Mouse (Mus musculus) gastrocnemius, adult 18-20 months (tissue): Measurements from ENCODE around the gene Col18a1. TPM values are rescaled to one million over a fixed set of nuclear protein-coding genes. Genes with fewer than 3 reads are reported as not detected.
A peak's percentile ranks its signal among the peaks of the same experiment; 100 is the strongest.

Source experiments
- DNase-seq: peaks from one replicate; pipeline ENCODE4 v3.0.0; 2021; ENCODE audit warnings: low spot score
- total RNA-seq, 2 experiments: library from RNA; stranded (reverse); gene quantifications; 2 replicates each; pipeline ENCODE4 v1.2.3; 2021

Gene Col18a1
- total RNA-seq, 2 experiments from 2014 or later, result 5.2 to 6.6 TPM

DNA sequence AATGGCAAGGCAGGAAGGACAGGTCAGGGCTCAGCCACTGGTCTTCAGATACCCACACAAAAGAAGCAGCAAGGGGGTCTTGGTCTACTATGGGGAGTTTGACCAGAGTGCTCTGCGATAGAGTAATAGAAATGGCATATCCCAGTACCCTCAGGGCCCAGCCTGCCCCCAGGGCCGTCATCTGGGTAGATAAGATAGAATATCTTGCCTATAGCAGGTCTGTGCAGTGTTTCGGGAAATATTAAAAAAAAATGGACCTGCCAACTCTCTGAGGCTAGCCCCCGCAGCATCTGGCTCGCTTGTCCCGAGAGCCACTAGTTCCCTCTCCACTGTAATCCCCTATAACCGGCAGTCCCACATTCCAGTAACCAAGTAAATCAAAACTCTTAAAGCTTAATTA lies 97.9 kb downstream of the Col18a1 start:
- DNase-seq, result no peak

DNA sequence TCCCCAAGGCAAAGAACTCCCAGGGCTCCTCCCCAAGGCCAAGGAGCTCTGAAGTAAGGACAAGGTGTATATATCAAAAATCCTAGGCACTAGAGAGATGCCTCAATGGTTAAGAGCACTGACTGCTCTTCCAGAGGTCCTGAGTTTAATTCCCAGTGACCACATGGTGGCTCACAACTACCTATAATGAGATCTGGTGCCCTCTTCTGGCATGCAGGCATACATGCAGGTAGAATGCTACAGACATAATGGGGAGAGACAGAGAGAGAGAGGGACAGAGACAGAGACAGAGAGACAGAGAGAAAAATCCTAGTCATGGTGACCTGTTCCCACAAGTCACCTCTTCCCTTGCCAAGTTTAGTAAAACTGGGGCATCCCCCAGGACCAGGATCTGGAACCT lies 101.7 kb downstream of the Col18a1 start:
- no peak for DNase-seq

DNA sequence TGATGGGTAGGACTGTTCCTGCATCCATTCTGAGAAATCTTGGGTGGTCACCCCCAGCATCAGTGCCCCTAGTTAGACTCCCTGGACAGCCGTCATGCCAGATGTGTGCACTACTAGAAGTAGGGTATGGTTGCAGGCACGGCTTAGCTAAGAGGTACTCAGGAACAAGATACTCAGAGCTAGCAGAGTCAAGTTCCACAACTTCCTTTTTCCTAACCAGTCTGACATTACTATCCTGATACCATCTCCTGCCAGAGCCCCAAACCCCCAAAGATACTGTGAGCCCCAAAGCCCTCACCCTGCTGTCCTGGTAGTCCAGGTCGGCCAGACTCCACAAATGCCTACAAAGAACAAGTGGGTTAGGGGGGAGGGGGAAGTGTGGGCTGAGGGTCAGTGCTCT lies 102.1 kb downstream of the Col18a1 start:
- no peak for DNase-seq

DNA sequence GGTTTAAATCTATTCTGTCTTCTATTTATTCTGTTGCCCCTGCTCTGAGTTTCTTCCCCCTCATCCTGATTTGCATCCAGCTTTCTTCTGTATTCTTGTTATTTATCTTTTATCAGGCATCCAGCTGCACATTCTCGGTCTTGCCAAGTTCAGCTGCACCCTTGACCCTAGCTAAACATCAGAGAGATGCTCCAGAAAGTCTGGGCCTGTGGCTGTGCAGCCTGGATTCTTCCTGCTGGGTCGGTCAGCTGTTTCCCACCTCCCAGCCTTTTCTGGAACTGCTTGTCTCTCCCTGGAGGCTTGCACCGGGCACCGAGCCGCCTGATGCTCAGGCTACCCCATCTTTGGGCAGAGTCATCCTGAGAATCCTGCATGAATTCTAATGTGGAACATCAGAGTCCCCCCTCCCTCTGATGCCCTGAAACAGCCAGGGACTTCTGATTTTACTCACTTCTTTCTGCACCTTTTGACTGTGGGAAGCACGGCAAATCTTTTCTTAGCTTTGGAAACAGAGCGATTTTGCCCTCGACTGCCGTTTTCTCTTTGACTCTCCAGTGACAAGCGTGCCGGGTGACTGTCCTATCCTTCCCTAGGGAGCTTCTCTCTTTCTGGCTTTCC lies 103.8 kb downstream of the Col18a1 start:
- peak; percentile 5 for DNase-seq

DNA sequence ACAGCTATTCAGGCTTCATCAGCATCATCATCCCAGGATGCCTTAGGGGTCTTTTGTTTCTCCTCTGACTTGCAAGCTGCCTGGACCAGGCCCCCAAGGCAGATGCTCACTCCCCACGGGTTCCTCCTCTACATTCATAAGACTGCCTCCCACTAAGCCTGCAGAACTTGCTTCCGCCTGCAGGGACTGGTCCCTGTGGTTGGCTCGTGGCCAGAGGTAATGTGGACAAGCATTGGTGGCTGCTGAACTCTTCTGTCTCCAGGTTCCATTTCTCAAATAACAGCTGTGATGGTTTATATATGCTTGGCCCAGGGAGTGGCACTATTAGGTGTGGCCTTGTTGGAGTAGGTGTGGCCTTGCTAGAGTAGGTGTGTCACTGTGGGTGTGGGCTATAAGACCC lies 104.9 kb downstream of the Col18a1 start:
- DNase-seq, result no peak

DNA sequence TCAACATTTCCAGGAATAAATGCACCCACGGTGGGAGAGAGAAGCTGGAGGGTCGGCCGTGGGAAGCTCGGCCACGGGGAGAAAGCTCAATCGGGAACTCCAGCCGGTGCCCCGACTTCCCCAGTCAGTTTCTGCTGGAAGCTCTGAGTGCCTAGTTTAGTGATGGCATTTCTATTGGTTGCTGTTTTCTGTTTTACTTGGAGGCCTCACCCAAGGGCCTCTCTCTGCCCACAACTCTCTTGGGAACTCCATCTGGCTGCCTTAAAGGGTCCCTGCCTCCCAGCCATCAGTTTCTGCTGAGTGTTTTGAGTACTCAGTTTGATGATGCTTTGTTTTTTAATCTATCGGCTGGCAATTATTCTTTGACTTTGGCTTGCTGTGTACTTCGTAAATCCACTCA lies 109.6 kb downstream of the Col18a1 start:
- DNase-seq, result no peak

DNA sequence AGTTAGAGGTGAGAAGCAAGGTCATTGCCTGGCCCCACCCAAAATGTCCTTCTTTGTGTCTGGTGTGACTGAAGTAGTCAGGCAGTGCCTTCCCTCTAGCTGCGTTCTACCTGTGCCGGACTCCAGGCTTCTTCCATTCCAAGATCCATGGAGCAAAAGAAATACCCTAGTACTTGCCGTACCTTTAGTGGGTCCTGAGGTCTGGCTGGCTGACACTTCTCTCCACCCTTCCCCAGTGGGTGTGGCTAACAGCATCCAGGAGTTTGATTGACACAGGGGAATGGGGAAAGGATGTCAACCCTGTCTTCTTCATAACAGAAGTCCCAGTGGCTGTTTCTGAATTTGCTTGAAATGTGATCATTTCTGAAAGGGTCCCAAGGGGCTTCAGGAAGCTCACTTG lies 117.7 kb downstream of the Col18a1 start:
- DNase-seq, result no peak

DNA sequence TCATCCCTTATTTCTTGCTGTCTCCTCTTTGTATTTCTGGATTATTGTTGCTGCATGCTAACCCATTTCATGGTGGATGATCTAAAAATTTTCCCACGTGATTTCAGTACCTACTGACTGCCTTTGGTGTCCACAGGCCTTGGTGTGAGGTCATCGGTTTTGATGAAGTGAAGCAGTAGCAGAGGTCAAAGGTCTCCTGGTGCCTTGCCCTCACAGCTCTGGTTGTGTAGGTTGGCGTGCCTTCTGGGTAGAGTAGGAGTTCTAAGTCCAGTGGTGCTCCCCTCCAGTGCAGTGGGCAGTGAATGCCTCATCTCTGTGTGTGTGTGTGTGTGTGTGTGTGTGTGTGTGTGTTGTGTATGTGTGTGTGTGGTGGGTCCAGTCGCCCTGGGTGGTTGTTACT lies 118.2 kb downstream of the Col18a1 start:
- DNase-seq, result no peak

DNA sequence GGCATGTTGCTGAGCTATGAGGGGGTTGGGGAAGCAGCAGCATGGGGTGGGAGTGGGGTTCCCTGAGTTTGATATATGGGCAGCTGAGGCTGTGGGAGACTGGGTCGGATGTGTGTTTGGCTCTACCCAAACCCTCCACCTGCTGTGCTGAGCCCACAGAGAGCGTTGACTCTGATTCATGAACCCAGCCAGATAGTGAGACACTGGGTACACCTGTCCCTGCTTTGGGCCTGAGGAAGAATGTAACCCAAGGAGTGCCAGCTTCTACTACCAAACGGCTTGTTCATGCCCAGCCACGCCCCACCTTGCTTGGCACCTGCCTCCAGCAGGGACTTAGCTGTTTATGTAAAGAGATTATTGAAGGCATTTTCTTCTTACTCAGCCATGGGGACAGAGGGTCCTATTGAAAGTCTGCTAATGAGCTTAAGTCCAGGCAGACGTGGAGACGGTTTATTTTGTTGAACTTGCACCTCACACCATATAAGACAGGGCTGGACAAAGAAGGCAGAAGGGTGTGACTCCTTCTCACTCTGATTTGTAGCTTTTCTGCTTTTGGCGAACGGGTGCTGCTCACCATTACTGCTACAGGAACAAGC lies 127.7 kb downstream of the Col18a1 start:
- DNase-seq, result no peak

DNA sequence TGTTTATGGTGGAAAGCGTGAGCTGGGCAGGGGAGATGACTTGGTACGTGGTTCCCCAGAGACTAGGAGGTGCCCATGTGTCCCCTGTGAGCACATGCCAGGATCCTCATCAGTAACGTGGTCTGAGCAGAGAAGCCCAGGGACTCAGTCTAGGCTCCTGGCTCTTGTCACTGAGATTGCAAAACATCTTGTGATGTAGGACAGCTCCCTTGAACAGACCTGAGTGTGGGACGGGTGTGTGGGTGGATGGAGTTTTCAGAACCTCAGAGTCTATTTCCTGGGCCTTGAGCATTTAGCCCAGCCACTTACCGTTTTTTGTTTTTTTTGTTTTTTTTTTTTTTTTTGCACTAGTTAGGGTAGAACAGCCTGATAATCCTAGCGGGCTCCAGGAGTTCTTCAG lies 130.9 kb downstream of the Col18a1 start:
- no peak for DNase-seq

DNA sequence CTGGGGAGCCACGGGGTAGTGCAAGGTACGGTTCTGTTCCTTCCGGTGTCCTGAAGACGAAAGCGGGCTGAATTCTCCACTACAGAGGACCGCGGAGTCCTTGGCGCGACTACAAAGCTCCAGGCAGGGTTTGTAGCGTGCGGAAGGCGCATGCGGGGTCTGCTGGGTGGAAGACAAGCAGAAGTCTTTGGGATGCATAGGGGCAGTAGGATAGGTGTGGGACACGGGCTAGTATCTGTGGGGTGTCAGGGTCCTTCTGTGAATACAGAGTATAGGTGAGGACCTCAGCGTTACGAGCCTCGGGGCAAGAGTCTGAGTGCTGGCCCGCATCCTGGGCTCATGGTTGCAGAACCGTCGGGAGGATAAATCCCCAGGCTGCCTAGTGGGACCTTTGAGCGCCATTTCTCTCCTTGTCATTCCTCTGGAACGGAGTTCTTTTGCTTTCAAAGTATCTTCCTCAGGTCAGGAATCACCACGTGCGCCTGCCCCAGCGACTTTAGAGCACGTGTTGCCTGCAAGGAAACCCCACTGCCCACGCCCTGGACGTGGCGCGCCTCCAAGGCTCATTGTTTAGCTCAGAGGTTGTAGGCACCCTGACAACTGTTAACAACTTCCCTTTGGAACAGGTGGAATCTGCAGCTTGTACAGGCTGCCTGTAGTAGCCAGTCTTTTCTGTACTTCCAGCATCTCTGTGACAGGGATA lies 132.9 kb downstream of the Col18a1 start:
- peak; percentile 12 for DNase-seq

DNA sequence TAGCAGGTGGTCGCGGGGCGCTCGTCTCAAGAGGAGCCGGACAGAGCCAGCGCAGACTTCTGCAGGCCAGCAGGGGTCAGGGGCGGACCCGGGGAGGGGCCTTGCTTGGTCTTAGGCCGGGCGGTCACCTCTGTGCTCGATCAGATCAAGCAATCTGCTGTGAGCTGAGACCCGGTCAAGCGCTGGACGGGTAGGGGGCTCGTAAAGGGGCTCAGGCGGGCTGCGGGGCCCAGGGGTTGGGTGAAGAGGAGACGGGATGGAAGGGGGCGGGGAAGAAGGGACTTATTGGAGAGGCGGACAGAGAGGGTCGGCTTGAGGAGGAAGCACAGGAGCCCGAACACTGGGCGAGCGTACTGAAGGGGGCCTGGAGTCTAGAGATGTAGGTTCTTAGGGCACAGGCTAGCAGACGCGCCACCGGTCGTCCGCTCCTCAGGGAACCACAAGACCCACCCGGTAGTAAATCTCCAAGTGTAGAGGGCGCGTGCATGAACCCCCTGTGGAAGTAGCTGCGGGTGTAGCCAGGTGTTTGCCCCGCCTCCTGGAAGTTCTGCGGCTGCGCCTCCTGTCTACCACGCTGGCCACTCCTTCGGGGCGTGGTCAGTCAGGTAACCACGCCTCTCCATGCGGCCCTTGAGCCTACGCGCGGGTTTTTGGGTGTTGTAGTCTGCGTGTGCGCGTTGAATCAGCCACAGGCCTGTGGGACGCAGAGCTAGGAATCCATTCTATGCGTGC lies 133.6 kb downstream of the Col18a1 start:
- peak; percentile 93 for DNase-seq

DNA sequence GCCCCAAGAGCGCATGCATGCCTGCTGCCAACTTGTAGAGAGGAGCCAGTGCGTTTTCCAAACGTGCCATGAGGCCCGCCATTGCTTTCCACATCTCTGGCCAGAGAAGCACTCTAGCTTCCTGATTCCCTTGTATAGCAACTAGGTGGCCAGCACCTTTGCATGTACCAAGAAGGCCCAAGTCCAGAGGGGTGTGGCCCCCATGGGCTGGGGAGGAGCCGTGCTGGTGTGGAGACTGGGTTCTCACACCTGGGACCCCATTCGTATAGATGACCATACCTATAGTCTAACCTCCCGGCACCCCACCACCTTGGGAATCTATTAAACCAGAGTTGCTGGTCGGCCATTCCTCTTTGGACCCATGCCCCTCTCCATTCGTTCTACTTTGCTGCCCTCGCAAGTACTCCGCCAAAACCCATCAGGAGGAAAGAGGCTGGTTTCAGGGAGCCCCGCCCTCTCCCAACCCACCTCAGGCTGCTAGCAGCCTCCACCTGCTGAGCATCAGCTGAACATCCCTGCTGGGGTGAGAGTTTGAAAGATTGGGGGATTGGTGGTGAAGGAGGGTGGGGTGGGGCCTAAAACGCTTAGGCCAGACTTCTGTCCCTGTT lies 134.5 kb downstream of the Col18a1 start, which contains the start of gene Slc19a1:
TSS of gene Slc19a1 (plus strand) at position 474 of the 608 bp plus-strand sequence.
- DNase-seq, result no peak

DNA sequence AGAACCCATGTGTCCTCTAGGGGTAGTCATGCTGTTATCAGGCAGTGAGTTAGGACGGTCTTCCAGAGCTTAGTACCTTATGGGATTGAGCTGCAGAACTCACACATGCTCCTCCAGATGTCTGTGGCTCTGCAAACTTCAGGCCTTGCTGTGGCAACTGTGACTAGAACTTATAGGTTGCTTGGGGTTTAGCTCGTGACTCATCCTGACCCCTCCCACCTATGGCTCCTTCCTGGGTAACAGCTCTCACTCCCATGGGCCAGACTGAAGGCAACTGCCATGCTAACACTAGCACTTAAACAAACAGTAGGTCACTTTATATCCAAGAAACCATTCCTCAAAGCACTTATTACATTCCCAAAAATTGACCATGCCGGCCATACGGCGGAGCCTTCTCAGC lies 135.7 kb downstream of the Col18a1 start:
- no peak for DNase-seq

DNA sequence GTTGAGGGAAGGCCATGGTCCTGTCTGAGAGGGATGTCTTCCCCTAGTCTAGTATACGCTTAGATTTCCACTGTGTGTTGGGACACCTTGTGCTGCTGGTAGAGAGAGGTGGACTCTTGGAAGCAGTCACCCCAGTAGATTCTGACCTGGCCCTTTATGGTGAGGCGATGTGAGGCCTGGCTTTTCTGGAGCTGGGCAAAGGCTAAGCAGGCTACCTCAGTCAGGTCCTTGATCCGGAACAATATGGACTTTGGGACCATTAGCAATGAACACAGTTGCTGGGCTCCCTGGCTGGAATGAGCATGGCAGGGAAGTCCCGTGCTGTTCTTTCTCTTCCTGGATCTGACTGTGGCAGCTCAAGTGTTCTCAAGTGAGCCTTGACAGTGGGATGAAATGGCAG lies 136.6 kb downstream of the Col18a1 start:
- no peak for DNase-seq

DNA sequence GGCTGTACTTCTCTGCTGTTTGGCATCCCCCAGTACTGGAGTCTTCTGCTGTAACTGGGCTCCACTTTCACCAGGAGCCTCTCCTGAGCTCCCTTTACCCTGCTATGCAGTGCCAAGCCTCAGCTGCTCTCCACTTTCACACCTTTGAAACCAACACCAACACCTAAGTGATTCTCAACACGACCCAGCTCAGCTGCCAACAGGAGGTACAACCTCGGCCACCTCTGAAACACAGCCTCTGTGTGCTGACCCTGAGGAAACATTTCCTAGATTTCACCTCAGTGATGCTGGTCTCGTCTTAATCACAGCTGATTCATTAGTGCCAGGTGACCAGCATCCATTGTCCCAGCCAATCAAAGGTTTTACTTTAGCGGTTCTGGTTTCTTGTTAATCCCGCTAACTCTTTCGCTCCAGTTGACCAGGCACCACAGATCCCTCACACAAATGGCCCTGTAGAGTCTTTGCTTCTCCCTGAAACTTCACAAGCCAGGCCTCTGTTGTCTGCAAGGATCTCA lies 137.5 kb downstream of the Col18a1 start:
- no peak for DNase-seq

DNA sequence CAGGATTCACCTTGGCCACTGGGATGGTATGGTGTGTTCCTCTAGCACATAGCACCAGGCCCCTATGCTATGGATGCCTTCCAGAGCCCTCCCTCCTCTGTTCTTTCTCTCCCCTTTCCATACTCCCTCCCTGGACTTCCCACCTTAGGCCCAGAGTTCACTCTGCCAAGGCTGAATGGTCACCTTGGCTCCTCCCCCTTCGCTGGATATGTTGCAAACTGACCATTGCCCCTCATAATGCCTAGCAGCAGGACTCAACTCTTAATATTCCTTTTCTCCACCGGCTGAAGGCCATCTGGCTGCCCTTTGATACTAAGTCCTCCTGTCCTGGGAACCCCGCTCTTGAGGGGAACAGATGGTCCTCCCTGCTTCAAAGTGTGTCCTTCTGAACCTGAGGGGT lies 139.4 kb downstream of the Col18a1 start:
- DNase-seq, result no peak

DNA sequence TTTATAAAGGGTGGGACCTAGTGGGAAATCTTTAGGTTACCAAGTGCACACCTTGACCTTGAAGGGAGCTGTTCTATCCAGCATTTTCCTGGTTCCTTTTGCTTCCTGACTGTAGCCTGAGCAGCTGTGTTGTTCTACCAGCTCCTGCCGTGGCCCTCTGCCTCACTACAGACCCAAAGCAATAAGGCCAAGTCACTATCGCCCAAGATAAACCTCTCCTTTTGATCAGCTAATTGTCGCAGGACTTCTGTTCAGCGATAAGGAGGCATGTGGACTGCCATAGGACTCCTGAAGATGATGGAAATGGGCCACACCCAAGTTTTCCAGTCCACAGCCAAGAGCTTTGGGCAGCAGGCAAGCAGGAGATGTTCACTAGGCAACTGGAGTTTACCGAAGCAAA lies 142.1 kb downstream of the Col18a1 start:
- DNase-seq, result no peak

DNA sequence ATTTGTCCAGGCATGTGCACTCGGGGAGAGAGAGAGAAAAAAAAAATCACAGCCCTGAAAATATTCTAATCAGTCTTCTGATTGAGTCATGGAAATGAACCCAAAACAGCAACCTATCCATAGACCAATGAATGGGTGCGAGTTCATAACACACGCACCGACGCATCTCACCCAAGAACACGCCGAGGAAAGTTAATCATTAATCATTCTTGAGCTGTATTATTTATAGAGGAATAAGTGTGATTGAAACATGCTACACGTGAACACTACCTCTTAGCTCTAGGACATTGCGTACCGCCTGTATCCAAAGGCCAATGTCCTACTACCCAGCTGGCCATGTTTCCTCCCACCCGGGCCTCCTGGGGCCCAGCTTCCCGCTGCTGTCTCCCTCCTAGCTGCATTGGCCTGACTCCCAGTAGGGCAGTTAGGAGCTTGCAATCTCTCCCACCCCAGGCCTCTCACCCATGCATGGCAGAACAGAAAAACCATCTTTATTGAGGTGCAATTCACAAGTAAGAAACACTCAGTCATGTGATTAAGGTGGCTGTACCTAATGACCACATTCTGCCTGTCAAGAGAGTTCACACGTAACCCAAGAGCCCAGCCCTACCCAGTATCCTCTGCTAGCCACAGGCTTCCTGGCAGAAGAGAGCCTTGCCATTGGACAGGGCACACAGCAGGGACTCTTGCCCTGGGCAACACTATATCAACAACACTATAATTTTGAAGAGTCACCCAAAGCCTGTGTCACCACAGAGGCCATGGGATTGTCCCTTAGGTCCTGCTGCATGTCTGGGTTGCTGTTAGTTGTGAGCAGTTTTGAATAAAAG lies 143.8 kb downstream of the Col18a1 start:
- no peak for DNase-seq

DNA sequence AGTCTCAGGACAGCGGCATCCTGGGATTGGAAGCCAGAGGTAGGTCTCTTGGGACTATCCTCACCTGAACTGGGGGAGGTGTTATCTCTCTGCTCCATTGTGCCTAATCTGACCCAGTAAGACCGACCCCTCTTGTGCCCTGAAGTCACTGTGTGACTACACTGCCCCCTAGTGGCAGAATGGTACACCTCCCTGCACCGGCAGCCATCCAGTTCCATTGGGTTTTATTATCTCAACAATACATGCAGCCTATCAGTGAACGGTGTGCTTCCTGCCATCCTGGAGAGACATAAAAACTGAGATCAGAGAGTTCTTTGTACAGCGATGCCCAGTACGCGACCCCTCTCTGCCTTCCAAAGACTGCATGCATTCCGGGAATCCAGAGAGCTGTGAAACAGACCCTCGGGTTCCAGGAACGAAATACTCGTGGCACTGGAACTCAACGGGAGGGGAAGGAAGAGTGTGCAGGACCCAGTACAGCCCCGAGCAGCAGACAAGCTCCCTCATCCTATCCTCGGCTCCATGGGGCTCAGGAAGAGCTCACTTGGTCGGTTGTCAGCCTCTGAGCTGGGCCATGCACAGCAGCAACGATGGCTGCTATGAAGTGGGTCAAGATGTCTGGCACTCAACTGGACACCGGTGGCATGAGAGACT lies 144.8 kb downstream of the Col18a1 start:
- peak; percentile 68 for DNase-seq
